Mouse (Mus musculus): ENCODE measurements around the gene Bicc1. TPM values are rescaled to one million over a fixed set of nuclear protein-coding genes. Genes with fewer than 3 reads are reported as not detected.

Gene Bicc1
- polyA plus RNA-seq, 1 experiment, result 3.1 TPM

DNA sequence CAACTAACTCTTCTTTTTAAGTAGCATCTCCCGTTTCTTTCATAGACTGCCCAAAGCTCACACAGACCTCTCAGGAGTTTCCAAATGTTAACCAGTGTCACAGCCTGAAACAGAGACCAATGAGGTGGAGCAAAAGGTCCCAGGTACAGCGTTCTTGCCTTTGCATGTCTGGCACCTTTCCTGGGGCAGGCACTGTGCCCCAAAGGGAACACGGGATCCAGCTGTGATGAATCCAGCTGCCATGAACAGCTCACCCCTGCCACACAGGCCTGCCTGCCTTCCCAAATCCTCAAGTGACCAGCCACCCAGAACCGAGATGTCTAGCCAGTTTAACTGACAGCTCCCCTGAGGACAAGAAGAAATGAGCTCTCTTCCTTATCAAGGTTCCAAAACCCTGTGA, 36.1 kb downstream of the Bicc1 start:
- Histone ChIP-seq H3K36me3 (ENCODE audit: control insufficient read depth, insufficient read depth, low read length) (no peaks in the 10 kb centered on the region), H3K4me3 (ENCODE audit: low read depth, low read length) (no peak overlapping the region), H3K27me3 (ENCODE audit: control insufficient read depth, insufficient read depth, low read length) (no peaks in the 10 kb centered on the region), H3K4me1 (ENCODE audit: control insufficient read depth, insufficient read depth, insufficient read length, low read length) (no peaks in the 10 kb centered on the region; the same call in 1 of the 2 replicates), H3K27ac (ENCODE audit: insufficient read depth, low read depth, low read length) (no peak overlapping the region)
- no peak for TF ChIP-seq CTCF (IDR thresholded peaks at IDR 0.05; ENCODE audit: extremely low read depth, insufficient read length, insufficient replicate concordance, low read depth, low read length)
- no peak for TF ChIP-seq POLR2A (IDR thresholded peaks at IDR 0.05; ENCODE audit: low read depth, low read length)
- 49% methylated on average over 4 of the region's 4 CpGs for WGBS

DNA sequence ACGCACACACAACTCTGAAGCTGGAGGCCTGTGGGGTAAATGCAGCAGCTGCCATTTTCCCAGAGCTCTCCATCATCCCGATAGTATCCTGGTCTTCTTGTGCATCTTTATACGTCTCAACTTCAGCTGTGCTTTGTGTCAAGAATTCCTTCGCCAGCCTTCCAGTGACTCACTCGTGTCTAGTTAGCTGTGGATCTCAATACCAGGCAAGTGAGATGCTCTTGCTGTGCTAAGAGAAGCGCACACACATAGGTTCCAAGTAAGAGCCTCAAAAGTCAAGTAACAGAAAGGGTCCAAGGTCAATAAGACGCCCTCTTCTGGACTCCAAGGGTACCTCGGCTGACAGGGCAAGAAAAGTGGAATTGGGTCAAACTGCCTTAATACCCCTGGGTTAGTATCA, 37.0 kb downstream of the Bicc1 start:
- no peak overlapping the region for H3K4me3 ChIP-seq (ENCODE audit: low read depth, low read length)
- H3K4me1 ChIP-seq (ENCODE audit: control insufficient read depth, insufficient read depth, insufficient read length, low read length), result no peaks in the 10 kb centered on the region; the same call in 1 of the 2 replicates
- no peak overlapping the region for H3K27ac ChIP-seq (ENCODE audit: insufficient read depth, low read depth, low read length)
- 83% methylated on average over 8 of the region's 8 CpGs for WGBS
- H3K36me3 ChIP-seq (ENCODE audit: control insufficient read depth, insufficient read depth, low read length), result no peaks in the 10 kb centered on the region
- TF ChIP-seq POLR2A (IDR thresholded peaks at IDR 0.05; ENCODE audit: low read depth, low read length) (no peak), CTCF (IDR thresholded peaks at IDR 0.05; ENCODE audit: extremely low read depth, insufficient read length, insufficient replicate concordance, low read depth, low read length) (no peak)
- no peaks in the 10 kb centered on the region for H3K27me3 ChIP-seq (ENCODE audit: control insufficient read depth, insufficient read depth, low read length)

DNA sequence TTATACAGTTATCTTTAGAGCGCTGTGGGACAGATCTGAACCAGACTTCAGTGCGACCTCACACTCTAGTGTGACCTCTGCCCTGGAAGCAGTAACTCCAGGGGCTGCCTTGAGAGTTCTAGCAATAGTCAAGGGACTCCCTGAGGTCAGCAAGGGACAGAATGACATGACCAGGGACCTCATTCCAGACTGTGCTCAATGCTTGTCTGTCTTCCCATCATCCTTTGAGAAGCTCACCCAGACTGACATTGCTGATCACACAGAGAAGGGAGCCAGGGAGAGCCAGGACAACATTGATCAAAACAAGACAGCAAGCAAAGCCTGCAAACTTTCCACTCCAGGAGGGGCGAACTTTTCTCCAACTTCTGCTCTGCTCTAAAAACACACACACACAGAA, 38.7 kb downstream of the Bicc1 start:
- TF ChIP-seq POLR2A (IDR thresholded peaks at IDR 0.05; ENCODE audit: low read depth, low read length), result no peak
- no peak for TF ChIP-seq CTCF (IDR thresholded peaks at IDR 0.05; ENCODE audit: extremely low read depth, insufficient read length, insufficient replicate concordance, low read depth, low read length)
- Histone ChIP-seq H3K4me3 (ENCODE audit: low read depth, low read length) (no peak overlapping the region), H3K27me3 (ENCODE audit: control insufficient read depth, insufficient read depth, low read length) (no peaks in the 10 kb centered on the region), H3K36me3 (ENCODE audit: control insufficient read depth, insufficient read depth, low read length) (no peaks in the 10 kb centered on the region), H3K27ac (ENCODE audit: insufficient read depth, low read depth, low read length) (no peak overlapping the region), H3K4me1 (ENCODE audit: control insufficient read depth, insufficient read depth, insufficient read length, low read length) (no peaks in the 10 kb centered on the region; the same call in 1 of the 2 replicates)
- WGBS, result 71% methylated on average over 3 of the region's 3 CpGs

DNA sequence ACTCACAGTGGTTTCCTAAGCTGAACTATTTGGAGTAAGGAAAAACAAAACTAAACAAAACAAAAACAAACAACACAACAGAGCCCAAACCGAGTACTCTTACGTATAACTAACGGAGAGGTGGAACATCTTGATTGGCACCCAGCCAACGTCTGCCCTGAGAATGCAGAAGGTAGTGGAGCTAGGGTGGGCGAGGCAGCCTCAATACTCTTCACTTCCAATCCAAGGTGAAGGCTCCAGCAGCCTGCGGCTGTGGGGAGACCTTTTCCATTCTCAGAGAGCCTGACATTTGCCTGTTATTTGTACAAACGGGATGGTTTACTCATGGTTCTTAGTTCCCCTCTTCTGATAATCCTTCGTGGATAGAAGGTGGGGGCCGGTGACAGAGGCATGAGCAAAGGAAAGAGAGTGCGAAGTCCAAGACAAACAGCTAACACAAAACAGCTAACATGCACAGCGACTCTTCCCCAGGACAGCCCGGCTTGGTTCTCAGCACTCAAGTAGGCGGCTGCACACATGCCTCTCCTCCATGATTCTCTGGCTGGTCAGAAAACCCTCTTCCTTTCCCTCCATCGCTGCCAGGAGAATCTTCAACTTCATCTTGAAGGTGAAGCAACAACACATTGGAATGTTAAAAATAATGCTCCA, 39.3 kb downstream of the Bicc1 start:
- Histone ChIP-seq H3K4me1 (ENCODE audit: control insufficient read depth, insufficient read depth, insufficient read length, low read length) (no peaks in the 10 kb centered on the region; the same call in 1 of the 2 replicates), H3K36me3 (ENCODE audit: control insufficient read depth, insufficient read depth, low read length) (no peaks in the 10 kb centered on the region), H3K4me3 (ENCODE audit: low read depth, low read length) (no peak overlapping the region), H3K27me3 (ENCODE audit: control insufficient read depth, insufficient read depth, low read length) (no peaks in the 10 kb centered on the region), H3K27ac (ENCODE audit: insufficient read depth, low read depth, low read length) (no peak overlapping the region)
- TF ChIP-seq POLR2A (IDR thresholded peaks at IDR 0.05; ENCODE audit: low read depth, low read length), result no peak
- no peak for TF ChIP-seq CTCF (IDR thresholded peaks at IDR 0.05; ENCODE audit: extremely low read depth, insufficient read length, insufficient replicate concordance, low read depth, low read length)
- 38% methylated on average over 14 of the region's 14 CpGs for WGBS

DNA sequence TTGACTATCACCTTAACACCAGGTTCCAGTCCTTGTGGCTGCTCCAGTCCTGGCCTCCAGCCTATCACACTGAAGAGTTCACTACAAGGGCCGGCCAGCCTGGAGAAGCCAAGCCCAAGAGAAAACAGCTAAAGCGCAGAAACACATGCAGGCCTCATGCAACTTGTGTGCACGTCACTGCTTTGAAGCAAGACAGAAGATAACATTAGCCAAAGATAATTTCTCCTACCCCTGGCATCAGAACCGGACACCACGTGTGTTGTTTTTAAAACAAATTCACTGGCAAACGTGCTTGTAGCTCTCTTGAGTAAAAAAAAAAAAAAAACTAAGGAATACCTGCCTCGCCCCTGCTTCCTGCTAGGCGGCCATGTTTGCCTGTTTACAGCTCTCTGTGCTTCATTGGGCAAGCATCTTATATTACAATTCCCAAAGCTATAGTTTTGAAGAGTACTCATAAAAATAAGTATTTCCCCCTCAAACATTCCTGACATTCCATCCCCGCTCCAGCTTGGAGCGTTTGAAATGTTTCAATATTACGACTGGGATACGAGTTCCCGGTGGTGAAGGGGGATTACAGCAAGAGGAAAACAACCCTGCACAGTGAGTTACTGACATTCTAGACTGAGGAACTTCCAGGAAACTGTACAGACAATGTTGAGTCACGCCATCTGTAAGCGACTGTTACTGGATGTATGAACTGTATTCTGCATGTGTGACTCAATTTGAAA, 40.2 kb downstream of the Bicc1 start:
- WGBS, result 66% methylated on average over 15 of the region's 15 CpGs
- H3K27me3 ChIP-seq (ENCODE audit: control insufficient read depth, insufficient read depth, low read length), result no peaks in the 10 kb centered on the region
- H3K4me1 ChIP-seq (ENCODE audit: control insufficient read depth, insufficient read depth, insufficient read length, low read length), result no peaks in the 10 kb centered on the region; the same call in 1 of the 2 replicates
- H3K36me3 ChIP-seq (ENCODE audit: control insufficient read depth, insufficient read depth, low read length), result no peaks in the 10 kb centered on the region
- H3K27ac ChIP-seq (ENCODE audit: insufficient read depth, low read depth, low read length), result no peak overlapping the region
- TF ChIP-seq POLR2A (IDR thresholded peaks at IDR 0.05; ENCODE audit: low read depth, low read length) (no peak), CTCF (IDR thresholded peaks at IDR 0.05; ENCODE audit: extremely low read depth, insufficient read length, insufficient replicate concordance, low read depth, low read length) (no peak)
- H3K4me3 ChIP-seq (ENCODE audit: low read depth, low read length), result no peak overlapping the region

DNA sequence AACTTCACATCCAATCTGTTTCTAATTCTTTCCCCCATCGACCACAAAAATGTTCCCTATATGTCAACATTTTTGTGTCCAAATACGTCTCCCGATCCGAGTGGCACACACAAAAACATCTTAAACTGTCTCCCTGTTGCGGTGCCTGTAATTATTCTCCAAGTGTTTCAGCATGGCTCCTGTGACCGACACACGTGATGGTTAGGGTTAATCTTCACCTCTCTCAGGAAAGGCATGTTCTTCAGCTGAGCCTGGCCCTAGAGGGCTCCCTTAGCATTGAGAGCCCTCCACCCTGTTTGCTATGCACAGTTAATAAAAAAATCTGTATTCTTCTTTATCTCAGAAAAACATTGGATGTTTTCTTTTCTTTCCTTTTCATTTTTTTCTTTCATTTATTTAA, 41.7 kb downstream of the Bicc1 start:
- Histone ChIP-seq H3K27me3 (ENCODE audit: control insufficient read depth, insufficient read depth, low read length) (no peaks in the 10 kb centered on the region), H3K27ac (ENCODE audit: insufficient read depth, low read depth, low read length) (no peak overlapping the region), H3K36me3 (ENCODE audit: control insufficient read depth, insufficient read depth, low read length) (no peaks in the 10 kb centered on the region), H3K4me3 (ENCODE audit: low read depth, low read length) (no peak overlapping the region), H3K4me1 (ENCODE audit: control insufficient read depth, insufficient read depth, insufficient read length, low read length) (no peaks in the 10 kb centered on the region; the same call in 1 of the 2 replicates)
- WGBS, result 92% methylated on average over 7 of the region's 7 CpGs
- TF ChIP-seq CTCF (IDR thresholded peaks at IDR 0.05; ENCODE audit: extremely low read depth, insufficient read length, insufficient replicate concordance, low read depth, low read length), result no peak
- TF ChIP-seq POLR2A (IDR thresholded peaks at IDR 0.05; ENCODE audit: low read depth, low read length), result no peak

DNA sequence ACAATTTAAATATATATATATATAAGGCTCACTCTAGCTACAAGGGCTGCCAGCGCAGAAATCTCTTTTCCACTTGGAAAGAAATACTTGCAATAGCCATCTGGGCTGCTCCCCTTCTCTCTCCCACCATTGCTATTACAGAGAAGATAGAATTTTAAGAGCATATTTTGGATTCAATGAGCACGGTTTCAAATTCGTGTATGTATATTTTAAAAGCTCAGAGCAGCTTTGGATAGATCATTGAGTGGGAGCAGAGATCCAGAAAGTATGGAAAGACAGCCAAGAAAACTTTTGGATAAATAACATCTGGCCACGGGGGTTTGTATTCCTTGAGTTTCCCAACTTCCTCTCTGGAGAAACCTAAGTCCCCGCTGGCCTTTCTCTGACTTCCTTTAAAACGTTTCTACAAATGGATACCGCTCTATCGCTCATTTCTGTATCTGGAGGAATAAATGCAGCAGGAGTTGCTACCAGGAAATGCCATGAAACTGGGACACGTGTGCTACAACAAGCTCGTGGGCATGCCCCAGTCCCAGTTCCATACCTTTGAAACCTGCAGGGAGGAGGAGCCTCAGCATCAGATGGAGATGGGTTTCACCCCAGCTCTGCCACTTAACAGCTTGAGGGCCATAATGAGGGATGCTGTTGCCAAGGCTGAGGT, 45.1 kb downstream of the Bicc1 start:
- Histone ChIP-seq H3K27me3 (ENCODE audit: control insufficient read depth, insufficient read depth, low read length) (no peaks in the 10 kb centered on the region), H3K27ac (ENCODE audit: insufficient read depth, low read depth, low read length) (no peak overlapping the region), H3K4me1 (ENCODE audit: control insufficient read depth, insufficient read depth, insufficient read length, low read length) (no peaks in the 10 kb centered on the region), H3K4me3 (ENCODE audit: low read depth, low read length) (no peak overlapping the region), H3K36me3 (ENCODE audit: control insufficient read depth, insufficient read depth, low read length) (no peaks in the 10 kb centered on the region)
- 76% methylated on average over 10 of the region's 10 CpGs for WGBS
- TF ChIP-seq POLR2A (IDR thresholded peaks at IDR 0.05; ENCODE audit: low read depth, low read length), result no peak
- TF ChIP-seq CTCF (IDR thresholded peaks at IDR 0.05; ENCODE audit: extremely low read depth, insufficient read length, insufficient replicate concordance, low read depth, low read length), result no peak
